Mouse (Mus musculus): ENCODE results near the gene Gm2a. TPM values are rescaled to one million over a fixed set of nuclear protein-coding genes. Genes with fewer than 3 reads are reported as not detected.

The Gm2a gene
- polyA plus RNA-seq, 1 experiment from 2014 or later, result 26.6 TPM

- 82% methylated on average over 2 of the region's 2 CpGs for WGBS
- Histone ChIP-seq H3K36me3 (ENCODE audit: insufficient read depth, low read length) (no peaks in the 10 kb centered on the region), H3K27ac (ENCODE audit: low read length) (no peak overlapping the region), H3K27me3 (replicated peaks; ENCODE audit: insufficient read depth, low read length) (no peaks in the 10 kb centered on the region), H3K9ac (replicated peaks; ENCODE audit: low read depth) (no peak overlapping the region), H3K4me3 (ENCODE audit: low read depth, low read length) (no peak overlapping the region), H3K4me1 (ENCODE audit: insufficient read depth, low read depth, low read length) (no peaks in the 10 kb centered on the region), H3K9me3 (ENCODE audit: low read length) (no peaks in the 10 kb centered on the region), H3K4me2 (replicated peaks; ENCODE audit: low read depth, low read length) (no peak overlapping the region)
- no peak for ATAC-seq
- TF ChIP-seq EP300 (IDR thresholded peaks at IDR 0.05) (no peak), CTCF (IDR thresholded peaks at IDR 0.05) (no peak)
- no peak for DNase-seq (ENCODE audit: low spot score)
Observed at GRCm38 (mm10) chr11:55117031-55117430, 19.1 kb downstream of the Gm2a start.

GRCm38 (mm10) chr11:55120279-55120678 lies 22.4 kb downstream of the Gm2a start:
- H3K4me2 ChIP-seq (replicated peaks; ENCODE audit: low read depth, low read length), result no peak overlapping the region

GRCm38 (mm10) chr11:55120821-55121271 lies 22.9 kb downstream of the Gm2a start:
- no peak for TF ChIP-seq EP300 (IDR thresholded peaks at IDR 0.05)
- no peak for TF ChIP-seq CTCF (IDR thresholded peaks at IDR 0.05)
- 55% methylated on average over 8 of the region's 8 CpGs for WGBS
- no peaks in the 10 kb centered on the region for H3K36me3 ChIP-seq (ENCODE audit: insufficient read depth, low read length)
- H3K4me1 ChIP-seq (ENCODE audit: insufficient read depth, low read depth, low read length), result no peaks in the 10 kb centered on the region
- no peak for DNase-seq (ENCODE audit: low spot score)
- H3K27me3 ChIP-seq (replicated peaks; ENCODE audit: insufficient read depth, low read length), result no peaks in the 10 kb centered on the region
- no peaks in the 10 kb centered on the region for H3K9me3 ChIP-seq (ENCODE audit: low read length)
- H3K27ac ChIP-seq (ENCODE audit: low read length), result no peak overlapping the region
- no peak overlapping the region for H3K4me2 ChIP-seq (replicated peaks; ENCODE audit: low read depth, low read length)
- no peak for ATAC-seq
- no peak overlapping the region for H3K4me3 ChIP-seq (ENCODE audit: low read depth, low read length)
- no peak overlapping the region for H3K9ac ChIP-seq (replicated peaks; ENCODE audit: low read depth)

More at GRCm38 (mm10) chr11:55120279-55120678, 22.4 kb downstream of the Gm2a start:
- Histone ChIP-seq H3K4me3 (ENCODE audit: low read depth, low read length) (no peak overlapping the region), H3K4me1 (ENCODE audit: insufficient read depth, low read depth, low read length) (no peaks in the 10 kb centered on the region), H3K9ac (replicated peaks; ENCODE audit: low read depth) (no peak overlapping the region), H3K9me3 (ENCODE audit: low read length) (no peaks in the 10 kb centered on the region), H3K36me3 (ENCODE audit: insufficient read depth, low read length) (no peaks in the 10 kb centered on the region), H3K27ac (ENCODE audit: low read length) (no peak overlapping the region), H3K27me3 (replicated peaks; ENCODE audit: insufficient read depth, low read length) (no peaks in the 10 kb centered on the region)
- DNase-seq (ENCODE audit: low spot score) (no peak), ATAC-seq (no peak)
- TF ChIP-seq EP300 (IDR thresholded peaks at IDR 0.05), result no peak
- no peak for TF ChIP-seq CTCF (IDR thresholded peaks at IDR 0.05)

- no peak overlapping the region for H3K4me2 ChIP-seq (replicated peaks; ENCODE audit: low read depth, low read length)
- WGBS, result 81% methylated on average over 1 of the region's 1 CpGs
- H3K4me1 ChIP-seq (ENCODE audit: insufficient read depth, low read depth, low read length), result no peaks in the 10 kb centered on the region
- ATAC-seq (no peak), DNase-seq (ENCODE audit: low spot score) (no peak)
- no peaks in the 10 kb centered on the region for H3K27me3 ChIP-seq (replicated peaks; ENCODE audit: insufficient read depth, low read length)
- H3K27ac ChIP-seq (ENCODE audit: low read length), result no peak overlapping the region
- no peaks in the 10 kb centered on the region for H3K9me3 ChIP-seq (ENCODE audit: low read length)
- no peaks in the 10 kb centered on the region for H3K36me3 ChIP-seq (ENCODE audit: insufficient read depth, low read length)
- no peak for TF ChIP-seq CTCF (IDR thresholded peaks at IDR 0.05)
- no peak for TF ChIP-seq EP300 (IDR thresholded peaks at IDR 0.05)
- H3K9ac ChIP-seq (replicated peaks; ENCODE audit: low read depth), result no peak overlapping the region
- H3K4me3 ChIP-seq (ENCODE audit: low read depth, low read length), result no peak overlapping the region
Observed at GRCm38 (mm10) chr11:55121430-55121829, 23.5 kb downstream of the Gm2a start.

GRCm38 (mm10) chr11:55126663-55127062 lies 28.7 kb downstream of the Gm2a start:
- H3K9me3 ChIP-seq (ENCODE audit: low read length), result no peaks in the 10 kb centered on the region
- no peak overlapping the region for H3K9ac ChIP-seq (replicated peaks; ENCODE audit: low read depth)
- no peaks in the 10 kb centered on the region for H3K4me1 ChIP-seq (ENCODE audit: insufficient read depth, low read depth, low read length)
- no peak for ATAC-seq
- no peak overlapping the region for H3K4me3 ChIP-seq (ENCODE audit: low read depth, low read length)
- no peak for DNase-seq (ENCODE audit: low spot score)
- no peak overlapping the region for H3K4me2 ChIP-seq (replicated peaks; ENCODE audit: low read depth, low read length)
- WGBS, result 58% methylated on average over 3 of the region's 3 CpGs
- no peak for TF ChIP-seq EP300 (IDR thresholded peaks at IDR 0.05)
- TF ChIP-seq CTCF (IDR thresholded peaks at IDR 0.05), result no peak
- H3K27me3 ChIP-seq (replicated peaks; ENCODE audit: insufficient read depth, low read length), result no peaks in the 10 kb centered on the region
- no peak overlapping the region for H3K27ac ChIP-seq (ENCODE audit: low read length)
- H3K36me3 ChIP-seq (ENCODE audit: insufficient read depth, low read length), result no peaks in the 10 kb centered on the region

- Histone ChIP-seq H3K9me3 (ENCODE audit: low read length) (no peaks in the 10 kb centered on the region), H3K9ac (replicated peaks; ENCODE audit: low read depth) (no peak overlapping the region), H3K36me3 (ENCODE audit: insufficient read depth, low read length) (no peaks in the 10 kb centered on the region), H3K27me3 (replicated peaks; ENCODE audit: insufficient read depth, low read length) (no peaks in the 10 kb centered on the region), H3K4me1 (ENCODE audit: insufficient read depth, low read depth, low read length) (no peaks in the 10 kb centered on the region), H3K4me2 (replicated peaks; ENCODE audit: low read depth, low read length) (no peak overlapping the region), H3K4me3 (ENCODE audit: low read depth, low read length) (no peak overlapping the region), H3K27ac (ENCODE audit: low read length) (no peak overlapping the region)
- WGBS, result 58% methylated on average over 6 of the region's 6 CpGs
- ATAC-seq, result no peak
- no peak for TF ChIP-seq CTCF (IDR thresholded peaks at IDR 0.05)
- no peak for TF ChIP-seq EP300 (IDR thresholded peaks at IDR 0.05)
- DNase-seq (ENCODE audit: low spot score), result no peak
Observed at GRCm38 (mm10) chr11:55127937-55128336, 30.0 kb downstream of the Gm2a start.

- no peaks in the 10 kb centered on the region for H3K27me3 ChIP-seq (replicated peaks; ENCODE audit: insufficient read depth, low read length)
- TF ChIP-seq EP300 (IDR thresholded peaks at IDR 0.05) (no peak), CTCF (IDR thresholded peaks at IDR 0.05) (no peak)
- H3K9ac ChIP-seq (replicated peaks; ENCODE audit: low read depth), result no peak overlapping the region
- 65% methylated on average over 3 of the region's 3 CpGs for WGBS
- no peak overlapping the region for H3K27ac ChIP-seq (ENCODE audit: low read length)
- H3K36me3 ChIP-seq (ENCODE audit: insufficient read depth, low read length), result no peaks in the 10 kb centered on the region
- no peaks in the 10 kb centered on the region for H3K9me3 ChIP-seq (ENCODE audit: low read length)
- ATAC-seq (no peak), DNase-seq (ENCODE audit: low spot score) (no peak)
- no peak overlapping the region for H3K4me2 ChIP-seq (replicated peaks; ENCODE audit: low read depth, low read length)
- no peaks in the 10 kb centered on the region for H3K4me1 ChIP-seq (ENCODE audit: insufficient read depth, low read depth, low read length)
- H3K4me3 ChIP-seq (ENCODE audit: low read depth, low read length), result no peak overlapping the region
Observed at GRCm38 (mm10) chr11:55128411-55128810, 30.5 kb downstream of the Gm2a start.
